Mouse (Mus musculus): ENCODE results near the gene Cdc20b.

The Cdc20b gene

GRCm38 (mm10) chr13:113031792-113032571, 2.9 kb upstream of the Cdc20b start:
- DNase-seq = no peak

DNA sequence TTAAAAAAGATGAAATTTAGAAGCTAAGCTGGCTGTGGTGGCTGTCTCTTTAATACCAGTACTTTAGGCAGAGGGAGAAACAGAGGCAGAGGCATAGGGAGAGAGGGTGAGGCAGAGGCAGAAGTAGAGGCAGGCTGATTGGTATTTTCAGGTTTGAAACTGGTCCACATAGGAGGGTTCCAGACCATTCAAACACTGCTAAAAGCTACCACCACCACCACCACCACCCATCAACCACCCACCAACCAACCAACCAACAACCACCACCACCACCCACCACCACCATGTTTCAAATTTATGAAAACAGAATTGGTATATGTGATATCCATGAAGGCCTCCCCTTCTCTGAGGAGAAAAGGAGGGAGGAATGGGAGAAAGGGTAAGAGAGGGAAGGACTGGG, 2.1 kb upstream of the Cdc20b start:
- no peak for DNase-seq

GRCm38 (mm10) chr13:113034271-113034886, 532 bp upstream of the Cdc20b start:
- DNase-seq = peak; percentile 48

DNA sequence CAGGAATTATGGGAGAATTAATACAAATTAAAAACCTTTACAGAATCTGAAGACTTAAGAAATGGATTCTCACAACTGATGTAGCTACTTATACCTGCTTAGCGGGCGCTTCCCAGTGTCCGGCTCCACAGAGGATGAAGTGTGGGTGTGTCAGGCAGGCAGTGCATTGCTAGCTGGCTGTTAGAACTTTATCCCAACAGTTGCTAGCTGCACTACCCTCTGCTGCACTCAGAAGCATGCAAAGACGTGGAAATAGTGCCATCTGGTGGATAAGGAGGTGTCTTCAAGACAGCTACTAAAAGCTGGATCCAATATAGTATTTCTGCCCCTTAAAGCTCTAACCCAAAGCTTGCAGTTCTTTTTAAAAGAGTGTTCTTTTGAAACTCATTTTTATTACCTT, 941 bp downstream of the Cdc20b start:
- DNase-seq = peak; percentile 51

DNA sequence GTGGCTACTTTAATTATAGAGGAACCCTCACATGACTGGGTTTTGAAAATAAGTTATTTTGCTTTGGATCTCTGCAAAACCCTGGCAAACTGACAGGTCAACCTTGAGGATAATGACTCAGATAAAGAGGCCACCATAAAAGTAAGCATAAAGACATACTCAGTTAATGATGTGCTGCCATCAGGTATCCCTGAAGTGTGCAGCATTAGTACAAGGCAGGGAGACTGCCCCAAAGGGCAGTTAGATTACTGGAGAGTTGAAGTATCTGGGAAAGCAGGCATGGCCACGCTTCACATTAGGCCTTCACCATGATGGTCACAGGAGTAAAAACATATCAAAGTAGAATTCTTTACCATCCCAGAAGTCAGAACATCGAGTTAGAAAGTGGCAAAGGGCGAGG, 10.0 kb downstream of the Cdc20b start:
- DNase-seq = no peak

DNA sequence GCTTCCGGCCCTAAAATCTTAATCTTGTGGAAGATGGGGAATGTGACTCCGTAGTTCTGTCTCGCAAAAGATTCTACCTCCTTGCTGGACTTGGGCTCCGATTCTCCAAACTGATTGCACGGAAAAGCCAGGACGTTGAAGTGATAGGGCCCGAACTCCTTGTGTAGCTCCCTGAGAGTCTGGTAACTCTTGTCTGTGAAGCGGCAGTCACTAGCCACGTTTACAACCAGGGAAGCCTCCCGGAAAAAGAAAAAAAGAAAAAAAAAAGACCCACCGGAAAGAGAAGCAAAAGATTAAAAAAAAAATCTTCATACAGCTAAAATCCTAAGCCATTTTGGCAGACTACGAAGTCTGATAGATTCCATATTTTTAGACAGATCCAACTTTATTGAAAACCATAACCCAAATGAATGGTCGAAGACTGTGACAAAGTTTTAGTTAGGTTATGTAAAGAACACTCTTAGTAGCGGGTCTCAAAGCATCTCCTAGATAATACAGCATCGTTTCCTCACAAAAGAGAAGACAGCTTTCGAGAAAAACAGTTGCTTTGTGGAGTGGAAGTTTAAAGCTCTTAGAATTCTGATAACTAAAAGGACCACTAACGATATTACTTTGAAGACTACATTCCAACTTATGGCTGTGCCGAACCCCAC, 10.7 kb downstream of the Cdc20b start:
- no peak for DNase-seq

- no peak for DNase-seq
Measured at GRCm38 (mm10) chr13:113046211-113046883, 11.4 kb downstream of the Cdc20b start, which contains the start of gene Gpx8. TSS of gene Gpx8 (minus strand) at chr13:113046410.

- DNase-seq = no peak
Measured at GRCm38 (mm10) chr13:113047018-113047417, 12.1 kb downstream of the Cdc20b start.

GRCm38 (mm10) chr13:113047647-113048046, 12.7 kb downstream of the Cdc20b start:
- no peak for DNase-seq

DNA sequence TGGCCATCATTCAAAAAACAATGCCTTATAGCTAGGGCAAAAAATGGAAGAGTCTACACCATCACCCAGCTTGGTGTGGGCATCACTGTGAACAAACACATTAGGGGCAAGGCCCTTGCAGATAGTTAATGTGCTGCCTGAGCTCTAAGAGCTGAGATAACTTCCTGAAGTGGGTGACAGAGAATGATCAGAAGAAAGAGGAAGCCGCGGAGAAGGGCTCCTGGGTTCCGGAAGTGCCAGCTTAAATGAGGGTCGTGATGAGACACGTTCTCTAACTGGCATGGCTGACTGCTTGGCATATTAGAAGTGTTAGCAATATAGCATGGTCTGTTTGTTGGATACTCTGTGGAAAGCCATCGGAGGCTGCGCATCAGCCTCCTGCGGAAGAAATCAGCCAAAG, 19.3 kb downstream of the Cdc20b start:
- no peak for DNase-seq

GRCm38 (mm10) chr13:113055826-113056225, 20.9 kb downstream of the Cdc20b start:
- DNase-seq = no peak

GRCm38 (mm10) chr13:113061746-113062145, 26.8 kb downstream of the Cdc20b start:
- no peak for DNase-seq

DNA sequence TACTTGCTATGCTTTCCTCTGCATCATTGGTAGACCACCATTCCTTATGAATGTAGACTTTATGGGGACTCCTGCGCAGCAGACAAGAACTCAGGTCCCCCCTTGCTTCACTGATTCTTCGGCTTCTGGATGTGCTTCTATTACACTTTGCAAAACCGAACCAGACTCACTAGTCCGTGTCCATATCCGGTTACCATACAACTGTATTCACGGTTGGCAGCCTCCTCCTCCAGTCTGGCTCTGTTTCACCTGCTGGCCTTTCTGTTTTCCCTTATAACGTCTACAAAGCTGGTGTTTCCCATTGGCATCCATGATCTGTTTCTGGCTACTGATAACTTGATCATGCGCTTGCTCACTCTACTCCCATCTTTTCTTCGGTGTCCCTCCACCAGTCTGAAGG, 29.6 kb downstream of the Cdc20b start:
- DNase-seq = no peak

DNA sequence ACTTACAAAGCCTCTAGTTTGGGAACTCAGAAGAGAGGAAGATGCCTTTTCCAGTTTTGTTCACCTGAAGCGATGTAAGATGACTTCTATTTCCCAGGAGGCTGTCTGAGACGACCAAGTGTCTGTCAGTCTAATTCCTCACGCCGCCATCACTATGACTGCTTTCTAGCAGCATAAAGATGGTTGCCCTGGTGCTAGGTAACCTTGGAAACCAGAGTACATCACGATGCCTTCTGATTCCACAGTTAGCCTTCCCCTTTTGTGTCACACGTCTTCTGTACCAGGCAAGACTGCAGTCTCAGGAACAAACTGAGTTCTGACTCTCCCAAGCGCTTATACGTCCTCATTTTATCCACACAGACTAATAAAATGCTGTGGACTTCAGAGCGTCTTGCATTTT, 44.1 kb downstream of the Cdc20b start:
- DNase-seq = no peak

GRCm38 (mm10) chr13:113082101-113082500, 47.2 kb downstream of the Cdc20b start:
- DNase-seq = no peak

GRCm38 (mm10) chr13:113084732-113085131, 49.8 kb downstream of the Cdc20b start:
- DNase-seq = no peak

DNA sequence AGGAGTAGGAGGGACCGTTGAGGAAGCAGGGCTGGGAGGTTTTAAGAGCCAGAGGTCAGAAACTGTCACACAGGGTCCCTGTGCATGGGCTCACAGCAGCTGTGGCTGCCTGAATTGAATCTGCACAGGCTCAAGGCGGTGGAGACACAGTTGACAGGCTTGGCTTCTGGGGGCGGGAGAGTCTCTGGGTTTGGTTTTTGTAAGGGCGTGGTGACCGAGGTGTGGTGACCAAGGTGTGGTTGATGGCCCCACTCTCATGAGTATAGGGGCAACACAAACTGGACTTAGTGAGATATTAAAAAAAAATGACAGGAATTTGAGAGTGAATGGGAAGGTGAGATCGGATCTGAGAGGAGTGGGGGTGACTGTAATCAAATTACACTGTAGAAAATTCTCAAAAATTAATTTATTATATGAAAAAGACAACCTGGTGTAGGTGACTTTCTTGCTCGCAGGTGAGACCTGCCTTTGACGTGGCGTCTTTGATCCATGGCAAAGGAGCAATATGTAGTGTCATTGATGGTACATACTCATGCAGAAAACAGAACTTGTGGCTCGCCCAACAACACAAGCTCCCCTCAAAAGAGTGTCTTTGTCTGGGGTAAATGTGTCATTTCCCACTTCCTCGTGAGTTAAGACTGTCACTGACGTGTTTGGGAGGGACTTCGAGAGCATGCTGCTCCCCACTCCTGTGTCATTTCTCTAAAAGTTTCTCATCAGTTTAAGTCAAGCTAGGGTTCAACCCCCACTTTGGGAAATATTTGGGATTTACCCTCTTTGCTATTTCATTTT, 52.5 kb downstream of the Cdc20b start:
- DNase-seq = no peak

DNA sequence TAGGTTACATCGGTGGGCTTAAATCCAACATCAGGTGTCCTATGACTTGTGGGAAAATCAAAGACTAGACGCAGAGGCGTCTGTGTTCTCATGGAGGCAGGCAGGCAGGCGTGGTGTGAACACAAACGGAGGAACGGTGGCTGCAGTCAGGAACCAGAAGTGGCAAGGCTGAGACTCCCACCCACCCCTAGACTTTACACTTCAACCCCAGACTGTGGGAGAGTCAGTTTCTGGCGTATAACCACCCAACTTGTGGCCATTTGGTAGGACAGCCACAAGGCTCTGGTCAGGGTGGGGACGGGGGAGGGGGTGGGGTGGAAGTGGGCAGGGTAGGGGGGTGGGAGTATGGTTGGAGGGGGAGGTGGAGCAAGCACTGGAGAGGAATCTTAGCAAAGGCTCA, 55.6 kb downstream of the Cdc20b start:
- DNase-seq = no peak

DNA sequence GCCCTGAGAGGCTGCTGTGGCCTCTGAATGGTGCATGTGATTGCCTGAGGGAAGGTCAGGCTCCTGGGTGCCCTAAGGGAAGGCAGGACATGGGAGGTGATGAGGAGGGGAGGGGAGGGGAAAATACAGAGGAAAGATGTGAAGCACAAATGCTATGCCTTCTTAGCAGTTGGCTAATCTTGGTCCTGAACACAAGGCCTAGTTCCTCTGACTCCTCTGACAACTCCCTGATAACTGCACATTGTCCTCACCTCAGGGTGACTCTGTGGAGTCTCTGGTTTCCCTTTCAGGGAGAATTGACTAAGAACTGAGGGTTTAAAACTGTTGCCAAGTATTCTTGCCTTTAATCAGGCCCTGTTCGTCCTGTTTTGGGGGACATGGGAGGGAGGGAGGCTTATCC, 59.7 kb downstream of the Cdc20b start:
- DNase-seq = no peak

- DNase-seq = no peak
Measured at GRCm38 (mm10) chr13:113097011-113097410, 62.1 kb downstream of the Cdc20b start.

- no peak for DNase-seq
Measured at GRCm38 (mm10) chr13:113098406-113098805, 63.5 kb downstream of the Cdc20b start.

- DNase-seq = no peak
Measured at GRCm38 (mm10) chr13:113100879-113101278, 66.0 kb downstream of the Cdc20b start, which contains the start of gene Gzma. TSS of gene Gzma (minus strand) at chr13:113100981.

- DNase-seq = no peak
Measured at GRCm38 (mm10) chr13:113101804-113102203, 66.9 kb downstream of the Cdc20b start.
